Mouse (Mus musculus): ENCODE results near the gene Klhl29. TPM values are rescaled to one million over a fixed set of nuclear protein-coding genes. Genes with fewer than 3 reads are reported as not detected.

The Klhl29 gene
- polyA plus RNA-seq, 1 experiment from 2014 or later = 0.64 TPM

DNA sequence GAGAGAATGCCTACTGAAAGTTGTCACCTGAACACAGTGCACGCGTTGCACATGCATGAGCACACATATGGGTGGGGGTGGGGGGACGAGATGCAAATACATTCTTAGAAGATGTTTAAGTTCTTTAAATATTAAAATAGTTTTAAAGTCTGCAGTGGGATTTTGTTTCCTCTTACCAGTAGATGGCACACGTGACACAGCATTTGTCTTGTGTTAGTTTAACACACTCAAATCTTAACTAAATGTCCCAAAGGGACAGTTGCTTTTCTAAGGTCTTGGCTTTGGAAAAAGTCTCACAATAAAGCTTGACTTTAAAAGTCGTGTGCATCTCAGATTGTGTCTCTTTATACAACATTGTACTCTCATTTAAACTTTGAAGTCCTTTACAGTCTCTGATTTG lies 346.4 kb downstream of the Klhl29 start:
- H3K4me2 ChIP-seq (replicated peaks; ENCODE audit: low read depth) = no peak overlapping the region
- H3K4me1 ChIP-seq (replicated peaks; ENCODE audit: control insufficient read depth, insufficient read depth) = no peaks in the 10 kb centered on the region
- WGBS = 70% methylated on average over 5 of the region's 5 CpGs
- H3K27ac ChIP-seq (replicated peaks) = no peak overlapping the region
- no peaks in the 10 kb centered on the region for H3K27me3 ChIP-seq (ENCODE audit: control insufficient read depth, insufficient read depth, low read length)
- no peak overlapping the region for H3K9ac ChIP-seq (ENCODE audit: low read length)
- TF ChIP-seq CTCF (IDR thresholded peaks at IDR 0.05; ENCODE audit: low read depth) = peak; percentile 65
- TF ChIP-seq EP300 (optimal IDR thresholded peaks at IDR 0.05) = no peak
- H3K4me3 ChIP-seq (ENCODE audit: low read depth, low read length) = no peak overlapping the region
- H3K36me3 ChIP-seq (ENCODE audit: control insufficient read depth, insufficient read depth, low read length) = peaks cover 17% of the 10 kb centered on the region
- no peak for DNase-seq (ENCODE audit: low spot score)
- no peaks in the 10 kb centered on the region for H3K9me3 ChIP-seq (ENCODE audit: control insufficient read depth, low read length)
- no peak for ATAC-seq (ENCODE audit: low FRiP score, low TSS enrichment)
